Mouse (Mus musculus) lung, postnatal 0 days (tissue): Measurements from ENCODE around the gene Igsf3.

Experiments used
- CTCF ChIP-seq: IDR thresholded peaks from 2 replicates; pipeline ENCODE4 v1.5.1; 2016; ENCODE audit warnings: antibody characterized with exemption, mild to moderate bottlenecking
- EP300 ChIP-seq: IDR thresholded peaks from 2 replicates; pipeline ENCODE4 v1.6.1; 2016; ENCODE audit warnings: antibody characterized with exemption, mild to moderate bottlenecking, control low read depth

GRCm38 (mm10) chr3:101435672-101436071, 58.8 kb downstream of the Igsf3 start:
- TF ChIP-seq CTCF (no peak), EP300 (no peak)
